Mouse (Mus musculus): Measurements from ENCODE around the gene Scpep1. TPM values are rescaled to one million over a fixed set of nuclear protein-coding genes. Genes with fewer than 3 reads are reported as not detected.
"Not testable (repeated sequence)": the region's sequence is repeated elsewhere in the genome, so short reads cannot be mapped to it uniquely, and the experiment has no call there.

The Scpep1 gene
- polyA plus RNA-seq, 1 experiment from 2014 or later, result 81.3 TPM

GRCm38 (mm10) chr11:88891921-88892561, 63.2 kb downstream of the Scpep1 start:
- 94% methylated on average over 18 of the region's 24 CpGs for WGBS
- not testable (repeated sequence) for H3K4me3 ChIP-seq; H3K9me3 ChIP-seq; H3K36me3 ChIP-seq; H3K4me1 ChIP-seq; ATAC-seq (ENCODE audit: insufficient number of reproducible peaks, insufficient read depth, low FRiP score, low TSS enrichment, low read depth); H3K9ac ChIP-seq; H3K27ac ChIP-seq; H3K4me2 ChIP-seq; H3K27me3 ChIP-seq

GRCm38 (mm10) chr11:88891446-88891845, 63.8 kb downstream of the Scpep1 start:
- not testable (repeated sequence) for H3K4me3 ChIP-seq; H3K27me3 ChIP-seq; ATAC-seq (ENCODE audit: insufficient number of reproducible peaks, insufficient read depth, low FRiP score, low TSS enrichment, low read depth)

GRCm38 (mm10) chr11:88890904-88891303, 64.4 kb downstream of the Scpep1 start:
- ATAC-seq (ENCODE audit: insufficient number of reproducible peaks, insufficient read depth, low FRiP score, low TSS enrichment, low read depth); H3K27me3 ChIP-seq; H3K27ac ChIP-seq; H3K4me3 ChIP-seq; H3K4me1 ChIP-seq; H3K9ac ChIP-seq; H3K4me2 ChIP-seq; H3K36me3 ChIP-seq; H3K9me3 ChIP-seq: not testable (repeated sequence)
- 95% methylated on average over 8 of the region's 11 CpGs for WGBS

More at GRCm38 (mm10) chr11:88891446-88891845, 63.8 kb downstream of the Scpep1 start:
- not testable (repeated sequence) for H3K4me1 ChIP-seq, H3K36me3 ChIP-seq, H3K9me3 ChIP-seq, H3K9ac ChIP-seq, H3K4me2 ChIP-seq, H3K27ac ChIP-seq
- 97% methylated on average over 12 of the region's 12 CpGs for WGBS

- H3K4me2 ChIP-seq, result no peak overlapping the region
- no peaks in the 10 kb centered on the region for H3K9me3 ChIP-seq
- 78% methylated on average over 2 of the region's 2 CpGs for WGBS
- no peak overlapping the region for H3K4me3 ChIP-seq
- no peaks in the 10 kb centered on the region for H3K27me3 ChIP-seq
- H3K36me3 ChIP-seq, result no peaks in the 10 kb centered on the region
- H3K4me1 ChIP-seq, result no peaks in the 10 kb centered on the region
- H3K9ac ChIP-seq, result no peak overlapping the region
- ATAC-seq (ENCODE audit: insufficient number of reproducible peaks, insufficient read depth, low FRiP score, low TSS enrichment, low read depth), result no peak
- H3K27ac ChIP-seq, result no peak overlapping the region
Measured at GRCm38 (mm10) chr11:88888996-88889395, 66.3 kb downstream of the Scpep1 start.

GRCm38 (mm10) chr11:88884376-88885065, 70.7 kb downstream of the Scpep1 start:
- no peak for ATAC-seq (ENCODE audit: insufficient number of reproducible peaks, insufficient read depth, low FRiP score, low TSS enrichment, low read depth)
- Histone ChIP-seq H3K9me3 (no peaks in the 10 kb centered on the region), H3K36me3 (no peaks in the 10 kb centered on the region), H3K4me2 (no peak overlapping the region), H3K27me3 (no peaks in the 10 kb centered on the region), H3K27ac (no peak overlapping the region), H3K9ac (no peak overlapping the region), H3K4me3 (no peak overlapping the region), H3K4me1 (no peaks in the 10 kb centered on the region)
- WGBS, result 69% methylated on average over 8 of the region's 8 CpGs

- Histone ChIP-seq H3K27me3 (peaks cover 13% of the 10 kb centered on the region), H3K4me2 (no peak overlapping the region), H3K4me3 (no peak overlapping the region), H3K9me3 (no peaks in the 10 kb centered on the region), H3K9ac (no peak overlapping the region), H3K4me1 (peaks cover 8% of the 10 kb centered on the region), H3K27ac (no peak overlapping the region), H3K36me3 (no peaks in the 10 kb centered on the region)
- 92% methylated on average over 12 of the region's 12 CpGs for WGBS
- no peak for ATAC-seq (ENCODE audit: insufficient number of reproducible peaks, insufficient read depth, low FRiP score, low TSS enrichment, low read depth)
Measured at GRCm38 (mm10) chr11:88878011-88878410, 77.3 kb downstream of the Scpep1 start.

Other genes with a start within 250 kb of the Scpep1 start
- 18.7 and 19.0 TPM in 2 replicates for gene Msi2, start 237.0 kb downstream of the Scpep1 start, polyA plus RNA-seq (2015; fragmentation: Nextera tagmentation; extraction: Ambion mirVana)
- gene Akap1, start 90.9 kb downstream of the Scpep1 start, polyA plus RNA-seq (2015; fragmentation: Nextera tagmentation; extraction: Ambion mirVana), result 16.0 and 18.7 TPM in 2 replicates
- gene Elobl, start 11.5 kb upstream of the Scpep1 start, polyA plus RNA-seq (2015; fragmentation: Nextera tagmentation; extraction: Ambion mirVana), result not detected in 2 replicates
- gene Coil, start 14.8 kb upstream of the Scpep1 start, polyA plus RNA-seq (2015; fragmentation: Nextera tagmentation; extraction: Ambion mirVana), result 21.4 and 22.4 TPM in 2 replicates
- 6.0 and 7.1 TPM in 2 replicates for gene Trim25, start 43.9 kb upstream of the Scpep1 start, polyA plus RNA-seq (2015; fragmentation: Nextera tagmentation; extraction: Ambion mirVana)
- 4.8 and 5.1 TPM in 2 replicates for gene Dgke, start 111.4 kb upstream of the Scpep1 start, polyA plus RNA-seq (2015; fragmentation: Nextera tagmentation; extraction: Ambion mirVana)
- 1.7 and 2.0 TPM in 2 replicates for gene Gm525, start 118.4 kb upstream of the Scpep1 start, polyA plus RNA-seq (2015; fragmentation: Nextera tagmentation; extraction: Ambion mirVana)

Measured in embryonic facial prominence, embryonic 13.5 days (tissue).